Mouse (Mus musculus): ENCODE measurements at regions not wholly inside any gene's neighbourhood (a gene's known extent, or its start where the extent isn't known, plus 50 kb on each side); places are given as distances from the start of the nearest gene placed in this dataset.
"Not testable (repeated sequence)": the region's sequence is repeated elsewhere in the genome, so short reads cannot be mapped to it uniquely, and the experiment has no call there.

GRCm38 (mm10) chr5:117040878-117041277, 75.0 kb downstream of the Suds3 start:
- 71% methylated on average over 9 of the region's 9 CpGs for WGBS
- Histone ChIP-seq H3K9ac (no peak overlapping the region), H3K4me3 (no peak overlapping the region), H3K27me3 (replicated peaks) (no peaks in the 10 kb centered on the region), H3K4me2 (no peak overlapping the region), H3K9me3 (replicated peaks) (0 out of 2 replicates have a peak, but pooled peaks cover 2% of the 10 kb centered on the region), H3K27ac (ENCODE audit: poor library complexity, severe bottlenecking) (no peak overlapping the region), H3K36me3 (no peaks in the 10 kb centered on the region), H3K4me1 (replicated peaks) (no peaks in the 10 kb centered on the region)
- ATAC-seq (ENCODE audit: insufficient number of reproducible peaks, low FRiP score): no peak

- ATAC-seq (ENCODE audit: insufficient number of reproducible peaks, low FRiP score): no peak
- Histone ChIP-seq H3K4me2 (no peak overlapping the region), H3K9ac (no peak overlapping the region), H3K36me3 (no peaks in the 10 kb centered on the region), H3K4me3 (no peak overlapping the region), H3K27me3 (replicated peaks) (no peaks in the 10 kb centered on the region), H3K4me1 (replicated peaks) (peaks cover under 1% of the 10 kb centered on the region; the same call in 1 of the 2 replicates), H3K27ac (ENCODE audit: poor library complexity, severe bottlenecking) (no peak overlapping the region), H3K9me3 (replicated peaks) (no peaks in the 10 kb centered on the region)
- 21% methylated on average over 3 of the region's 3 CpGs for WGBS
These were observed 78.7 kb downstream of the Suds3 start for GRCm38 (mm10) chr5:117037261-117037660.

GRCm38 (mm10) chr5:117032130-117032529, 83.8 kb downstream of the Suds3 start:
- Histone ChIP-seq H3K4me2 (no peak overlapping the region), H3K36me3 (no peaks in the 10 kb centered on the region), H3K9me3 (replicated peaks) (peaks cover 10% of the 10 kb centered on the region; the same call in 1 of the 2 replicates), H3K4me1 (replicated peaks) (peaks cover 9% of the 10 kb centered on the region; the same call in 1 of the 2 replicates), H3K27ac (ENCODE audit: poor library complexity, severe bottlenecking) (no peak overlapping the region), H3K27me3 (replicated peaks) (no peaks in the 10 kb centered on the region), H3K9ac (no peak overlapping the region), H3K4me3 (no peak overlapping the region)
- WGBS: 71% methylated on average over 10 of the region's 10 CpGs
- no peak for ATAC-seq (ENCODE audit: insufficient number of reproducible peaks, low FRiP score)

- H3K9me3 ChIP-seq (replicated peaks): peaks cover 35% of the 10 kb centered on the region
- no peaks in the 10 kb centered on the region for H3K27me3 ChIP-seq (replicated peaks)
- WGBS: 81% methylated on average over 13 of the region's 13 CpGs
- no peaks in the 10 kb centered on the region for H3K4me1 ChIP-seq (replicated peaks)
- no peak for ATAC-seq (ENCODE audit: insufficient number of reproducible peaks, low FRiP score)
- H3K36me3 ChIP-seq: no peaks in the 10 kb centered on the region
- no peak overlapping the region for H3K4me3 ChIP-seq
- no peak overlapping the region for H3K4me2 ChIP-seq
- H3K27ac ChIP-seq (ENCODE audit: poor library complexity, severe bottlenecking): no peak overlapping the region
- H3K9ac ChIP-seq: no peak overlapping the region
These were observed 90.1 kb downstream of the Suds3 start for GRCm38 (mm10) chr5:117025689-117026383.

- WGBS: 72% methylated on average over 6 of the region's 6 CpGs
- H3K9ac ChIP-seq: no peak overlapping the region
These were observed 97.3 kb downstream of the Suds3 start for GRCm38 (mm10) chr5:117018419-117019150.

GRCm38 (mm10) chr5:117011128-117011527, 104.8 kb downstream of the Suds3 start:
- Histone ChIP-seq H3K9ac (no peak overlapping the region), H3K4me3 (no peak overlapping the region), H3K36me3 (no peaks in the 10 kb centered on the region), H3K9me3 (replicated peaks) (peaks cover 3% of the 10 kb centered on the region; the same call in 1 of the 2 replicates), H3K4me1 (replicated peaks) (no peaks in the 10 kb centered on the region), H3K27ac (ENCODE audit: poor library complexity, severe bottlenecking) (no peak overlapping the region), H3K4me2 (no peak overlapping the region), H3K27me3 (replicated peaks) (no peaks in the 10 kb centered on the region)
- ATAC-seq (ENCODE audit: insufficient number of reproducible peaks, low FRiP score): no peak
- 87% methylated on average over 7 of the region's 7 CpGs for WGBS

More at GRCm38 (mm10) chr5:117018419-117019150, 97.3 kb downstream of the Suds3 start:
- H3K36me3 ChIP-seq: no peaks in the 10 kb centered on the region
- H3K4me3 ChIP-seq: no peak overlapping the region
- no peak overlapping the region for H3K4me2 ChIP-seq
- H3K4me1 ChIP-seq (replicated peaks): no peaks in the 10 kb centered on the region
- H3K9me3 ChIP-seq (replicated peaks): peaks cover 23% of the 10 kb centered on the region
- H3K27me3 ChIP-seq (replicated peaks): no peaks in the 10 kb centered on the region
- H3K27ac ChIP-seq (ENCODE audit: poor library complexity, severe bottlenecking): no peak overlapping the region
- no peak for ATAC-seq (ENCODE audit: insufficient number of reproducible peaks, low FRiP score)

GRCm38 (mm10) chr5:117000770-117001201, 115.1 kb downstream of the Suds3 start:
- Histone ChIP-seq H3K36me3 (no peaks in the 10 kb centered on the region), H3K9ac (no peak overlapping the region), H3K27ac (ENCODE audit: poor library complexity, severe bottlenecking) (peak overlapping the region; percentile 48), H3K4me3 (no peak overlapping the region), H3K27me3 (replicated peaks) (no peaks in the 10 kb centered on the region), H3K4me1 (replicated peaks) (no peaks in the 10 kb centered on the region), H3K9me3 (replicated peaks) (no peaks in the 10 kb centered on the region), H3K4me2 (peak overlapping the region; percentile 45)
- WGBS: 44% methylated on average over 20 of the region's 20 CpGs
- ATAC-seq (ENCODE audit: insufficient number of reproducible peaks, low FRiP score): no peak

GRCm38 (mm10) chr5:116994508-116994907, 121.4 kb downstream of the Suds3 start:
- Histone ChIP-seq H3K27me3 (replicated peaks) (no peaks in the 10 kb centered on the region), H3K27ac (ENCODE audit: poor library complexity, severe bottlenecking) (no peak overlapping the region), H3K36me3 (no peaks in the 10 kb centered on the region), H3K4me1 (replicated peaks) (no peaks in the 10 kb centered on the region), H3K9me3 (replicated peaks) (peaks cover 8% of the 10 kb centered on the region; the same call in 1 of the 2 replicates), H3K9ac (no peak overlapping the region), H3K4me3 (no peak overlapping the region), H3K4me2 (no peak overlapping the region)
- 62% methylated on average over 5 of the region's 5 CpGs for WGBS
- ATAC-seq (ENCODE audit: insufficient number of reproducible peaks, low FRiP score): no peak

- H3K4me2 ChIP-seq: no peak overlapping the region
- H3K4me3 ChIP-seq: no peak overlapping the region
- H3K9me3 ChIP-seq (replicated peaks): peaks cover 8% of the 10 kb centered on the region; the same call in 1 of the 2 replicates
- no peaks in the 10 kb centered on the region for H3K27me3 ChIP-seq (replicated peaks)
- WGBS: 93% methylated on average over 1 of the region's 1 CpGs
- ATAC-seq (ENCODE audit: insufficient number of reproducible peaks, low FRiP score): no peak
- H3K9ac ChIP-seq: no peak overlapping the region
- H3K4me1 ChIP-seq (replicated peaks): no peaks in the 10 kb centered on the region
- no peak overlapping the region for H3K27ac ChIP-seq (ENCODE audit: poor library complexity, severe bottlenecking)
- H3K36me3 ChIP-seq: no peaks in the 10 kb centered on the region
These were observed 122.2 kb downstream of the Suds3 start for GRCm38 (mm10) chr5:116993674-116994073.

GRCm38 (mm10) chr5:116991461-116991860, 124.5 kb downstream of the Suds3 start:
- H3K4me2 ChIP-seq: no peak overlapping the region
- no peak overlapping the region for H3K9ac ChIP-seq
- H3K9me3 ChIP-seq (replicated peaks): peaks cover 12% of the 10 kb centered on the region; the same call in 1 of the 2 replicates
- H3K4me1 ChIP-seq (replicated peaks): no peaks in the 10 kb centered on the region
- H3K27ac ChIP-seq (ENCODE audit: poor library complexity, severe bottlenecking): no peak overlapping the region
- no peak for ATAC-seq (ENCODE audit: insufficient number of reproducible peaks, low FRiP score)
- H3K4me3 ChIP-seq: no peak overlapping the region
- 84% methylated on average over 6 of the region's 6 CpGs for WGBS
- no peaks in the 10 kb centered on the region for H3K27me3 ChIP-seq (replicated peaks)
- no peaks in the 10 kb centered on the region for H3K36me3 ChIP-seq

- not testable (repeated sequence) for H3K27ac ChIP-seq (ENCODE audit: poor library complexity, severe bottlenecking); H3K4me1 ChIP-seq (replicated peaks); H3K27me3 ChIP-seq (replicated peaks); ATAC-seq (ENCODE audit: insufficient number of reproducible peaks, low FRiP score); H3K4me3 ChIP-seq; H3K36me3 ChIP-seq; H3K4me2 ChIP-seq; H3K9ac ChIP-seq
- H3K9me3 ChIP-seq (replicated peaks): peaks cover 12% of the 10 kb centered on the region
- 73% methylated on average over 4 of the region's 4 CpGs for WGBS
These were observed 144.4 kb downstream of the Suds3 start for GRCm38 (mm10) chr5:116971474-116971873.

All from heart, embryonic 12.5 days (tissue).